Mouse (Mus musculus): ENCODE data around the gene Nr3c2.

The Nr3c2 gene

DNA sequence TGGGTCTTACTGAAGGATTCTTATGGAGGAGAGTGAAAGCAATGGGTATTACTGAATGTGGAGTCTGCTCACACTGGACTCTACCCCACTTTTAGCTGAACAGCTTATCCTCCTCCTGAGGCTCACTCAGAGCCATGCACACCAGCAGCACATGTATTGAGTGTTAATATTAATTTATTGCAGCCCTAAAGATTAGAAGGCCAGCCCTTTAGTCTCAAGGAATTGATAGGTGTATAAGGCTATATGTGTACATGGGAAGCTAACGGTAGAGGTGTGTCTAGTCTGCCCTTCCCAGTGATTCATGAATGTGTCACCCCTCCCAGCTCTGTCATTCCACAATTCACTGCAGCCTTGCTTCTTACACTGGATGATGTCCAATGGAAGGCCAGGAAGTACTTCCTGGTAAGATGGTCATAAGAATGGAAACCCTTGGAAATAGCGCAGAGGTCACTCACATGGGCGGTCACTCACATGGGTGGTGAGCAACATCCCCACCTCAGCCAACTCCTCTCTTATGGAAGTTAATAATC, 156.3 kb downstream of the Nr3c2 start:
- no peak for DNase-seq (ENCODE audit: low read depth, low spot score)

GRCm38 (mm10) chr8:77056853-77057252, 157.6 kb downstream of the Nr3c2 start:
- DNase-seq (ENCODE audit: low read depth, low spot score): no peak

GRCm38 (mm10) chr8:77082687-77083086, 183.4 kb downstream of the Nr3c2 start:
- DNase-seq (ENCODE audit: low read depth, low spot score): no peak

DNA sequence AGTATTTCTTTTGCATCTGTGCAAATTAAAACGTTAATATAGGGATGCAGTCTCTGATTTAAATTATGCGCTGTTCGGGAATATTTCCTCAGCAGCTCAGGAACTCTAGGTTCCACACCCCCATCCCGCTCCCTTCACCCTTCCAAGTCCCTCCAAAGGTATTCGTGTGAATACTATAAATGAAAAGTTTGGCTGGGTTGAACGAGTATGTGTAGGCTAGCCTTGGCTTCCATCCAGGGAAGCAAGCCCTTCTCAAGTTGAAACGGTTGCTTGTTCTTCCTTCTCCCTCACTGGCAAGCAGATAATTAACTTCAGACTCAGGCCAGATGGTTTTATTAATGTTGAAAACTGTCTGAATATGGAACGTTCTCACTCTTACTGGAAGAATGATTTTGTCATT, 186.8 kb downstream of the Nr3c2 start:
- no peak for DNase-seq (ENCODE audit: low read depth, low spot score)

DNA sequence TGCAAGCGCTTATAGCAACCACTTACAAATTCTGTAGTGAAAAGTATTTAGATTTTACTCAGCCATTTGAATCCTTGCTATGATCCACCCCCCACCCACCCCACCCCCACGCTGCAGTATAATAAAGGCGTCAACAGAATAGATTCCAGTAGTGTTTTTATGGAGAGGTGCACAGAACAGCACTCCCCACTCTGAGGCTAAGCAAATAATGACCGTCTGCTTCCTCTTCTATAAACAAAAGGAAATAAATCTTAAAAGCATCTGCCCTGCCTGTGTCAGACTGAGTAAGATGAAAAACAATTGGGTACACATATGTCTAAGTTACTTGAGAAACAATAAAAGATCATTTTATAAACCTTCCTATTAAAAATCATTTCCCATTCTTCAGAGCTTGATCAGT, 197.5 kb downstream of the Nr3c2 start:
- no peak for DNase-seq (ENCODE audit: low read depth, low spot score)

DNA sequence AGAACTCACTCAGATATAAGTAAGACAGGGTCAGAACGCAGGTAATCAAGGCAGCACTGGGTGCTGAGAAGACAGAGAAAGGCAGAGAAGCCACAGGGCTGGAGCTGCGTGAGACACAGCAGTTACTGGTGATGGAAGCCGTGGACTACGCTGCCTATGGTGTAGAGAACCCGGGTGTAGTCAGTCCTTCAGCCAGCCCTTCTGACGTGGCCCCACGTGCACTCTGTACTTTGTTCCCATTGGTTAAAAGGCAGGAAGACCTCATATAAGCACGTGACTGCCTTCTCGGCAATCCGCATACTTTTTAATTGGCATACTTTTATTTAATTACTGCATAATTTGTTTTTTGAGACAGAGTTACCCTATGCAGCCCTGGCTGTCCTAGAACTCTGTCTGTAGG, 198.9 kb downstream of the Nr3c2 start:
- DNase-seq (ENCODE audit: low read depth, low spot score): no peak

- DNase-seq (ENCODE audit: low read depth, low spot score): no peak
Observed at GRCm38 (mm10) chr8:77100370-77100769, 201.1 kb downstream of the Nr3c2 start.

DNA sequence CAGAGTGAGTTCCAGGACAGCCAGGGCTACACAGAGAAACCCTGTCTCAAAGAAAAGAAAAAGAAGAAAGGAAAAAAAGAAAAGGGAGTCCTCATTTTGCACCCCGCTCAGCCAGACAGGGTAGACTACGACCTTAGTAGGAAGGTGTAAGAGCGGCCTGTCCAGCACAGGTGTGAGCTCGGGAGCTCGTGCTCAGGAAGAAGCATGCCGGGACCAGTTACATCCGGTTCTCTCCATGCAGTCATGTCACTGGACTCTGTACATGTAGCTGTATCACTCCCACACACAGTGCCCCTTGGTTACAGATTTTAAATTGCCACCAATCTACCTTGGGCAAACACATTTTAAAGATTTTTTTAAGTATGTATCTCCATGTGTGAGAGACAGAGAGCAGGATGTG, 203.6 kb downstream of the Nr3c2 start:
- no peak for DNase-seq (ENCODE audit: low read depth, low spot score)

DNA sequence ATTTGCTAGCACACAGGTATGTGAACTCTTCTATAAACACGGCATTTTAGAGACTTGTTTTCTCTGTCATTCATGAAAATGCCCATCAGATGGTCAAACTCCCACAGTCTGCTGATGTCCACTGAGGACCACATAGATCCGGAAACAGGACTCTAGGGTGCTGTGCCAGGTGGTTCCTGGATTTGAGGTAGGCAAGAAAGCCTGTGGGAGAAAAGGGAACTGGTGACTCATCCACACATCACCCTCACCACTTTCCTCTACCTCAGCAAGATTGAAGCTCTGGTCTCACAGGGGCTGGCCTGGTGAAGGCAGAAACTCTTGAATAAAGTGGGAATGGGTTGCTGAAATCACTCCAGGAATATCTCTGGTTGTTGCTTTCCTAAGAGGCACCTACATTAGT, 213.5 kb downstream of the Nr3c2 start:
- DNase-seq (ENCODE audit: low read depth, low spot score): no peak

GRCm38 (mm10) chr8:77114769-77115168, 215.5 kb downstream of the Nr3c2 start:
- no peak for DNase-seq (ENCODE audit: low read depth, low spot score)

DNA sequence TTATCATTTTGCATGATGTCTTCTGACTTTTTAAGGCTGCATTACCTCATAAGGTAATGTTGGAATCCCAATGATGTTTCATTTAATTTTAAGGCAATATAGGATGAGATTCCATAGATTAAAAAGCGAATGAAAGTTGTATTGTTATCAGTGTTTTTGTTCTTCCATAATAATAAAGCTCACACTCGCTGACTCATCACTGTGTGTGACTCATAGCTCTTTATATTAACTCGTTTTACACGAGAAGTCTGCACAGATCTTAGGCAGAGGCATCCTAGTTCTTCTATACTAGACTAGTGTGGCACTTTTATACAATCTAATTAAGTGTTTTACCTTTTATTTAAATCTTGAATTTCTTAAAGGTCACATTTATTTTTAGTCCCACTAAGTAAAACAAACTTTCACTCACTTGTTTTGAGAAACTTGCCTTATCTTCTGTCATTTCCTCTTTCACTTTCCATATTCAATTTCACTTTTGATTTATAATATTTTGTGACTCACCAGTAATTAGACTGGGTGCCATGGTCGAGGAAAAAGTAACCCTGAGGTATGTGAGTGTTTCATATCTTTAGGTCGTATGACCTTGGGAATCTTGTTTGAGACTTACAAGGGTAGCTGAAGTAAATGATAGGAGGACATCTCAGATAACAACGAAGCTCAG, 217.3 kb downstream of the Nr3c2 start:
- DNase-seq (ENCODE audit: low read depth, low spot score): no peak

DNA sequence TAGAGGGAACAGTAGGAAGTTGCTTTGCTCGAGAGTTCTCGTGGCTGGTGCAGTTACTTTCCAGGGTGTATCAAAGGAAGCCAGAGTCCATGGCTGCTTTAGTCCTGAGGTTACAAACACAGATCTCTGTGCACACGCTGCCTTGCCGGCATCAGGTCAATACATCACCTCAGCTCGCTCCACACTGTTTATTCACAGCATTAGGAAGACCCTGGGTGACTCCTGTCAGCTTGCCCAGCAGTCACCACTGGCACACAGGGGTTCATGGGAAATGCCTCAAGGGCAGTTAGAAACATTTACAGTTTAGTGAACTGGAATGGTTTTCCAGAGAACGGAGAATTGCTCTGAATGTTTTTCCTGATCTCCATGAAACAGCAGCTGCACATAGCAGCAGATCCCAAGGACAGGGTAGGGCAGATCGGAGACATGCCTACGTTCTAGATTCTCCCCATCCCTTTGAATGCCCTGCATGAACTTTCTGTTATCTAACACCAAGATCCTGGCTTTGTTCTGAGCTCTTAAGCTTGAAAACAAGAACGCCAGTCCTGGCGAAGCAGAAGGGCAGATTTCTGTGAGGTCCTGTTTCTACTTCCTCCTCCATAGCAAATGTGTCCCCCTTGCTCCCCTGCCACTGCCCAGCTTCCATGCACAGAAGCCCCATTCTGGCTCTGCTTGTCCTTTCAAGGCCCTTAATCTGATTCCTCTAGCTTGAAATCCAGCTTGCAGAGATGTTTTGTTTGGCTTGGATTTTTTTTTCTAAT, 221.7 kb downstream of the Nr3c2 start:
- no peak for DNase-seq (ENCODE audit: low read depth, low spot score)

DNA sequence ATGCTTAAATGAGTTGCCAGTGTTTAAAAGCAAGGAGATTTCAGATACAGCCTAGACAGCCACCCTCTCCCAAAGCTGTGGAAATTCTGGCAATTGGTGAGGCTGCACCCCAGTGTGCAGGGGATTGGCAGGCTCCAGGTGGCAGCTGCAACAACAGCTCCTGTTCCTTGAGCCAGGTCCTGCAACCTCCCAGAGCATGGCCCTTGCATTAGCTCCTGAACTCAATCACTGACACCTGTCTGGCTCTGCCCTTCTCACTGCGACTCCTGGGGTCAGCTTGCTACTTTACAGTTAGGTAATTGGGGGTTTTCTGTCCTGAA, 222.3 kb downstream of the Nr3c2 start:
- DNase-seq (ENCODE audit: low read depth, low spot score): no peak

GRCm38 (mm10) chr8:77122300-77122699, 223.1 kb downstream of the Nr3c2 start:
- DNase-seq (ENCODE audit: low read depth, low spot score): no peak

GRCm38 (mm10) chr8:77125777-77126176, 226.5 kb downstream of the Nr3c2 start:
- no peak for DNase-seq (ENCODE audit: low read depth, low spot score)

GRCm38 (mm10) chr8:77128006-77128405, 228.8 kb downstream of the Nr3c2 start:
- no peak for DNase-seq (ENCODE audit: low read depth, low spot score)

DNA sequence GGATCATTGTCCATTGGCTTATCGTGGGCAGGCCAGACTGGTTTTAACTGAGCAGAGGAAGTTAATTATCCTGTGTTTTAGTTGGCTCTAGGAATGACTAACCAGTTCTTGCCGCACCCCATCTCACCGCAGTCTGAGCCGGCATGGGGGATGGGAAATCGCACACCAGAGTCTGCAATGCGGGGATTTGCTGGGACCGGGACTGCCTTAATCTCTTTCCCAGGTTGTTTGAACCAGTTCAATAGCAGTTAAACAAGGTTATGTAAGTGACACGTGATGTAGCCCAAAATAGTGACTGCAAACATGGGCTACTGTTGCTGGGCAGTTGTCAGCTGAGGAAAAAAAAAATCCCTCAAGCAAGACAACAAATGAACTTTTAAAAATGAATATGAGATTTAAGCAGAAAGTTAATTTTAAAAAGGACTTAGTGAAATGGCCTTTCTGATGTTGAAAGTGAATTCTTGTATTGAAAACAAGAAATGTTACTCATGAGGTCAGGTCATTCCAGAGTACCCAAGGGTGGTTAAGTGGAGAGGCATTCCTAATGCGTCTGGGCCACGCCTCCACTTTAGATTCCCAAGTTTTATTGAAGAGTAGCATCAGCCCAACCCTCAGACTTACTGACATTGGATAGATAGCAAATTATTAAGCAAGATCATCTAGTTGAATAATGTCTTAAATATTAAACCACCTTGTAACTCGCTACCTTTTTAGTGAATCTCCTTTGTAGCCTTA, 233.8 kb downstream of the Nr3c2 start:
- no peak for DNase-seq (ENCODE audit: low read depth, low spot score)

- no peak for DNase-seq (ENCODE audit: low read depth, low spot score)
Observed at GRCm38 (mm10) chr8:77133797-77134385, 234.6 kb downstream of the Nr3c2 start.

GRCm38 (mm10) chr8:77145285-77145684, 246.0 kb downstream of the Nr3c2 start:
- DNase-seq (ENCODE audit: low read depth, low spot score): no peak

- DNase-seq (ENCODE audit: low read depth, low spot score): peak; percentile 15
Observed at GRCm38 (mm10) chr8:77154496-77154895, 255.3 kb downstream of the Nr3c2 start.

DNA sequence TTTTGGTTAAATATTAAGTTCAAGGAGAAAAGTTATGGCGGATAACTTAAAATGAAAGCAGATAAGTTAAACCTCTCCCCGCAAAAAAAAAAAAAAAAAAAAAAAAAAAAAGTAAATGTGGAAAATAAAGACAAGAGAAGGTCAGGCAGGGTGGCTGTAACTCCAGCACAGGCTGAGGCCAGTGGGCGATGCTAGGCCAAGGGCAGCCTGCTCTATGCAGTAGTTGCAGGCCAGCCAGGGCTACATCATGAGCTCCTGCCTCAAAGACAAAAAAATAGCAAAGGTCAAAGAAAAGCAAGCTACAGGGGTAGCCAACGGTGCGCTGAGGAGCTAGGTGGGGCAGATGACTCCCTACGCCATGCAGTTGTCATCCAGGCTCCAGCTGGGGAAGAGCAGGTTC, 270.1 kb downstream of the Nr3c2 start:
- DNase-seq (ENCODE audit: low read depth, low spot score): no peak

- no peak for DNase-seq (ENCODE audit: low read depth, low spot score)
Observed at GRCm38 (mm10) chr8:77169757-77170438, 270.7 kb downstream of the Nr3c2 start.

Data from c-Kit-negative CD71-positive TER-119-positive erythroid progenitor cells, embryonic 14.5 days (primary cell).